Mouse (Mus musculus) lung, adult 2 months (tissue): ENCODE data around the gene S100a4.

Experiments
- CTCF ChIP-seq: fragments of 200-500 bp; IDR thresholded peaks from 2 replicates; pipeline ENCODE4 v1.5.1; 2011; ENCODE audit warnings: mild to moderate bottlenecking, low read length, control low read depth; ENCODE audit not compliant: insufficient read depth
- POLR2A ChIP-seq: fragments of 200-500 bp; IDR thresholded peaks from 2 replicates; pipeline ENCODE4 v1.6.1; 2011; ENCODE audit warnings: low read depth, mild to moderate bottlenecking, control low read depth, low read length, borderline replicate concordance; ENCODE audit errors: extremely low read depth

- TF ChIP-seq CTCF (no peak), POLR2A (no peak)
Observed at GRCm38 (mm10) chr3:90600458-90601195, 2.9 kb upstream of the S100a4 start.
